Mouse (Mus musculus): ENCODE results near the gene Gsta4.

DNA sequence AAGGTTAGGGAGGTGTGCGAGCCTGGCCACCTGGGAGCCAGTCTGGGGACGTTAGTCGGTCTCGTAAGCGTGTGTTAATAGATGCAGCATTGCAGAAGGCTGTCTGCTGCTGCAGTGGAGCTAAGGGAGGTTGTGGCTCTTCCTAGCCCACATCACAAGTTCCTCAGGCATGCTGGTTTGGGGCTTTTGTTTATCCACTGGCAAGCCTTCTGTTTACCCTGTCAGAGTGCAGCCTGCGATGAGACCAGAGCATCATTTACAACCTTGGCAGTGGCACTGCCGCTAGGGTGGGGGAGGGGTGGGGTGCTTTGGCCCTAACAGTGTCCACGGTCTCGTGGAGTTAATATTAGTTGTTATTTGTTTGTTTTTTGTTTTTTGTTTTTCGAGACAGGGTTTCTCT lies 19.3 kb upstream of the Gsta4 start:
- TF ChIP-seq GATA1 (IDR thresholded peaks at IDR 0.05; ENCODE audit: low read length) (no peak), TAL1 (IDR thresholded peaks at IDR 0.05; ENCODE audit: low read length) (no peak)
